Comparison of ENCODE assay signal across 11 mouse cellular contexts in the genomic region with DNA sequence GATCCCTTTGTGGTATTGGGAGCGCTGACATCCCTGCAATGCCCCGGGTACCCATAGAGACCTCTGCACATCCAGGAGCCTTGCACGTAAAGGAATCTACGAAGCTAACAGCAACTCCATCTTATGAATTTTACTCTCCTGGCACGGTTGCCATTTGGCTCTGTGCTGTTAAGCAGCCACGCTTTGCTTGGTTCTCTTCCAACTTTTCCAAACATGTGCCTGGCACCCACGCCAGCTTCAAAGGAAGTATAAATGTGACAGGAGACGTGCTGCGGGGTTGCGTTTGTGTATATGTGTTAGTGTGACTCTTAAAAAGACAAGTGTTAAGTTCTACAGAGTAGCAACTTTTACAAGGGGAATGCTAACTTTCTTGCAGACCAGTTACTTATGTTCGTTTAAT. TPM values are rescaled to one million over a fixed set of nuclear protein-coding genes. Genes with fewer than 3 reads are reported as not detected.
DNase-seq lines count a peak whose midpoint lies in the region; ATAC-seq and TF ChIP-seq lines count a peak whose summit lies in the region.
"Had no signal": no experiment of that assay in that cellular context is flagged by ENCODE, and none has a peak within 500 bp of the region (broad histone marks: within the 10 kb centered on the region; RNA-seq: fewer than 3 reads in every experiment).

No protein-coding gene starts in this region.

- no peaks in the 10 kb centered on the region for H3K9me3 ChIP-seq in heart, embryonic 13.5 days
- no peaks in the 10 kb centered on the region for H3K9me3 ChIP-seq in heart, embryonic 11.5 days (replicated peaks; ENCODE audit: control insufficient read depth, low read length)
- no peaks in the 10 kb centered on the region for H3K9me3 ChIP-seq in embryonic facial prominence, embryonic 14.5 days (ENCODE audit: control insufficient read depth, low read length)
- no peaks in the 10 kb centered on the region for H3K9me3 ChIP-seq in midbrain, postnatal 0 days (ENCODE audit: low read length)
- H3K9me3 ChIP-seq: midbrain, embryonic 12.5 days had no signal

- 74% methylated on average over 11 of the region's 11 CpGs for WGBS in heart, embryonic 13.5 days
- WGBS in heart, embryonic 11.5 days (ENCODE audit: insufficient replicate concordance) = 81% methylated on average over 11 of the region's 11 CpGs
- 76% methylated on average over 11 of the region's 11 CpGs for WGBS in embryonic facial prominence, embryonic 14.5 days
- WGBS in midbrain, postnatal 0 days = 80% methylated on average over 11 of the region's 11 CpGs

- no peak for TF ChIP-seq CTCF in midbrain, postnatal 0 days (IDR thresholded peaks at IDR 0.05)

- no peak overlapping the region for H3K27ac ChIP-seq in heart, embryonic 13.5 days (replicated peaks)
- H3K27ac ChIP-seq in heart, embryonic 11.5 days (ENCODE audit: low read depth, low read length) = no peak overlapping the region
- H3K27ac ChIP-seq in embryonic facial prominence, embryonic 14.5 days (replicated peaks; ENCODE audit: low read depth, low read length) = no peak overlapping the region
- H3K27ac ChIP-seq in midbrain, postnatal 0 days (ENCODE audit: low read depth, low read length) = no peak overlapping the region
- H3K27ac ChIP-seq: midbrain, embryonic 12.5 days had no signal

- H3K4me3 ChIP-seq in heart, embryonic 13.5 days = peak overlapping the region; percentile 63; the same call in 1 of the 2 replicates
- no peak overlapping the region for H3K4me3 ChIP-seq in heart, embryonic 11.5 days (ENCODE audit: low read depth, low read length)
- H3K4me3 ChIP-seq in embryonic facial prominence, embryonic 14.5 days (ENCODE audit: low read depth, low read length) = peak overlapping the region; percentile 52; the same call in 1 of the 2 replicates
- H3K4me3 ChIP-seq in midbrain, postnatal 0 days (ENCODE audit: low read depth, low read length) = no peak overlapping the region

- H3K9ac ChIP-seq in heart, embryonic 13.5 days = no peak overlapping the region
- H3K9ac ChIP-seq in heart, embryonic 11.5 days (ENCODE audit: low read depth, low read length) = no peak overlapping the region
- no peak overlapping the region for H3K9ac ChIP-seq in embryonic facial prominence, embryonic 14.5 days (ENCODE audit: low read depth, low read length)
- H3K9ac ChIP-seq in midbrain, postnatal 0 days (replicated peaks; ENCODE audit: low read length, poor library complexity, severe bottlenecking) = no peak overlapping the region

- H3K4me2 ChIP-seq in heart, embryonic 13.5 days = peak overlapping the region; percentile 97; the same call in 1 of the 2 replicates
- H3K4me2 ChIP-seq in heart, embryonic 11.5 days = no peak overlapping the region
- peak overlapping the region; percentile 93 for H3K4me2 ChIP-seq in embryonic facial prominence, embryonic 14.5 days (ENCODE audit: low read depth, low read length)
- H3K4me2 ChIP-seq in midbrain, postnatal 0 days (ENCODE audit: low read depth, low read length, poor library complexity, severe bottlenecking) = peak overlapping the region; percentile 92

- DNase-seq in embryonic facial prominence, embryonic 14.5 days (ENCODE audit: low spot score) = peak; percentile 23
- peak; percentile 25 to 51 for DNase-seq in layer of hippocampus, adult 8-10 months (ENCODE audit: low spot score in 2 of 2)
- peak; percentile 28 for DNase-seq in midbrain, postnatal 0 days (ENCODE audit: low spot score)
- no peak for DNase-seq in embryo, embryonic 9.5 days (ENCODE audit: extremely low spot score)
- no peak for DNase-seq in thymus, adult 18-20 months
- no peak for DNase-seq in testis, postnatal 14 days (ENCODE audit: low spot score)

- no peak for ATAC-seq in heart, embryonic 13.5 days (ENCODE audit: extremely low read depth, insufficient number of reproducible peaks, low FRiP score, low TSS enrichment)
- no peak for ATAC-seq in heart, embryonic 11.5 days (replicated peaks; ENCODE audit: insufficient number of reproducible peaks, low FRiP score, low TSS enrichment)
- no peak for ATAC-seq in embryonic facial prominence, embryonic 14.5 days (ENCODE audit: low read depth)
- ATAC-seq in midbrain, postnatal 0 days (ENCODE audit: low FRiP score) = no peak

- H3K27me3 ChIP-seq in heart, embryonic 13.5 days (replicated peaks) = peaks cover 38% of the 10 kb centered on the region
- peaks cover 27% of the 10 kb centered on the region for H3K27me3 ChIP-seq in heart, embryonic 11.5 days (ENCODE audit: control insufficient read depth, insufficient read depth, low read length)
- peaks cover 16% of the 10 kb centered on the region for H3K27me3 ChIP-seq in embryonic facial prominence, embryonic 14.5 days (replicated peaks; ENCODE audit: control insufficient read depth, insufficient read depth, low read length)
- H3K27me3 ChIP-seq in midbrain, postnatal 0 days (ENCODE audit: insufficient read depth, low read length) = no peaks in the 10 kb centered on the region
- H3K27me3 ChIP-seq: CH12.LX had no signal

- H3K4me1 ChIP-seq in heart, embryonic 13.5 days = peaks cover 4% of the 10 kb centered on the region
- no peaks in the 10 kb centered on the region for H3K4me1 ChIP-seq in heart, embryonic 11.5 days (ENCODE audit: control insufficient read depth, insufficient read depth, low read length)
- no peaks in the 10 kb centered on the region; the same call in 1 of the 2 replicates for H3K4me1 ChIP-seq in embryonic facial prominence, embryonic 14.5 days (ENCODE audit: control insufficient read depth, insufficient read depth, low read length)
- peaks cover 4% of the 10 kb centered on the region; the same call in 1 of the 2 replicates for H3K4me1 ChIP-seq in midbrain, postnatal 0 days (ENCODE audit: insufficient read depth, low read length)

- H3K36me3 ChIP-seq in heart, embryonic 13.5 days = no peaks in the 10 kb centered on the region
- no peaks in the 10 kb centered on the region for H3K36me3 ChIP-seq in heart, embryonic 11.5 days (ENCODE audit: control insufficient read depth, insufficient read depth, low read length)
- H3K36me3 ChIP-seq in embryonic facial prominence, embryonic 14.5 days (ENCODE audit: control insufficient read depth, insufficient read depth, low read length) = no peaks in the 10 kb centered on the region
- H3K36me3 ChIP-seq in midbrain, postnatal 0 days (ENCODE audit: insufficient read depth, low read length) = no peaks in the 10 kb centered on the region
- H3K36me3 ChIP-seq: midbrain, embryonic 12.5 days had no signal

RNA-seq across cellular contexts. Expression of a gene that starts 1.0 kb away (rescaled TPM):
- 0.86 and 0.92 TPM in 2 replicates for polyA plus RNA-seq in heart, embryonic 13.5 days (2015; fragmentation: Nextera tagmentation; extraction: Ambion mirVana)
- polyA plus RNA-seq in heart, embryonic 11.5 days (2014; fragmentation: Nextera tagmentation; extraction: Ambion mirVana) = 0.65 and 0.79 TPM in 2 replicates
- 6.7 and 7.0 TPM in 2 replicates for polyA plus RNA-seq in embryonic facial prominence, embryonic 14.5 days (2014; fragmentation: Nextera tagmentation; extraction: Ambion mirVana)
- total RNA-seq in layer of hippocampus, adult 8-10 months (2022) = 1 to 10 TPM; 3.1 to 4.0 (median 3.6) TPM
- 9.8 and 13.8 TPM in 2 replicates for total RNA-seq in midbrain, postnatal 0 days (2014; rRNA removed)
- polyA plus RNA-seq in midbrain, postnatal 0 days (2015; fragmentation: Nextera tagmentation; extraction: Ambion mirVana) = 9.3 and 10.0 TPM in 2 replicates
- total RNA-seq: CH12.LX; liver, adult 2 months had no signal

Comparison
In these comparisons a context has a peak if more than half of its experiments do, and no peak if none do; other contexts are left out.
1. H3K4me3 ChIP-seq: peak in heart, embryonic 13.5 days (single experiment) and embryonic facial prominence, embryonic 14.5 days (single experiment); none in heart, embryonic 11.5 days (single experiment) and midbrain, postnatal 0 days (single experiment).
2. DNase-seq: peak in embryonic facial prominence, embryonic 14.5 days (single experiment), layer of hippocampus, adult 8-10 months (2 of 2) and midbrain, postnatal 0 days (single experiment); none in embryo, embryonic 9.5 days (single experiment), thymus, adult 18-20 months (0 of 2) and testis, postnatal 14 days (single experiment).